Mouse (Mus musculus) liver, embryonic 14.5 days (tissue): ENCODE data around the gene Cldn13. TPM values are rescaled to one million over a fixed set of nuclear protein-coding genes. Genes with fewer than 3 reads are reported as not detected.
A peak's percentile ranks its signal among the peaks of the same experiment; 100 is the strongest.
"Not testable (repeated sequence)": the region's sequence is repeated elsewhere in the genome, so short reads cannot be mapped to it uniquely, and the experiment has no call there.

Experiments used
- ATAC-seq: fragments of 200-750 bp; cut with Nextera tagmentation; 2 replicates; pipeline ENCODE4 v1.8.0; 2017; ENCODE audit warnings: moderate number of reproducible peaks, mild to moderate bottlenecking, moderate library complexity; ENCODE audit not compliant: insufficient read depth
- DNase-seq, 3 experiments: peaks; one replicate each; pipeline ENCODE4 v3.0.0-alpha.2; 2012 to 2013; ENCODE audit warnings: low read depth in 3 of 3, low spot score in 3 of 3
- H3K27ac ChIP-seq: fragments of 300-500 bp; sonication (generic); 2 replicates; pipeline ENCODE4 v1.5.1; 2014; ENCODE audit warnings: moderate library complexity, mild to moderate bottlenecking, control low read depth, inconsistent platforms
- H3K27me3 ChIP-seq: fragments of 300-500 bp; sonication (generic); 2 replicates; pipeline ENCODE4 v1.6.1; 2014; ENCODE audit warnings: mild to moderate bottlenecking, low read length, moderate library complexity; ENCODE audit not compliant: control insufficient read depth, insufficient read depth
- H3K36me3 ChIP-seq: fragments of 300-500 bp; sonication (generic); replicated peaks from 2 replicates; pipeline ENCODE4 v1.6.1; 2014; ENCODE audit warnings: low read depth; ENCODE audit not compliant: control insufficient read depth, insufficient read depth
- H3K4me1 ChIP-seq, 2 experiments: fragments of 200-500 bp in 1 of 2; fragments of 300-500 bp in 1 of 2; sonication (generic) in 1 of 2; replicated peaks; 2 replicates each; pipeline ENCODE4 v1.6.1; 2012 to 2014; ENCODE audit warnings: antibody characterized with exemption in 1 of 2, inconsistent platforms in 1 of 2, low read length in 1 of 2; ENCODE audit not compliant: control insufficient read depth in 2 of 2, insufficient read depth in 2 of 2
- H3K4me2 ChIP-seq: fragments of 300-500 bp; sonication (generic); 2 replicates; pipeline ENCODE4 v1.6.1; 2014; ENCODE audit warnings: low read depth, mild to moderate bottlenecking, control low read depth, moderate library complexity
- H3K4me3 ChIP-seq, 2 experiments: fragments of 200-500 bp in 1 of 2; fragments of 300-500 bp in 1 of 2; sonication (generic) in 1 of 2; 2 replicates each; pipeline ENCODE4 v1.5.1; 2012 to 2014; ENCODE audit warnings: low read depth in 2 of 2, low read length in 2 of 2, mild to moderate bottlenecking in 2 of 2, control low read depth in 1 of 2, inconsistent platforms in 1 of 2, moderate library complexity in 1 of 2; ENCODE audit not compliant: insufficient read depth in 1 of 2
- H3K9ac ChIP-seq: fragments of 300-500 bp; sonication (generic); replicated peaks from 2 replicates; pipeline ENCODE4 v1.6.1; 2014; ENCODE audit warnings: mild to moderate bottlenecking, control low read depth, moderate library complexity
- H3K9me3 ChIP-seq: fragments of 300-500 bp; sonication (generic); 2 replicates; pipeline ENCODE4 v1.6.1; 2016; ENCODE audit warnings: low read length, mixed read lengths; ENCODE audit not compliant: control insufficient read depth
- CTCF ChIP-seq: IDR thresholded peaks from 2 replicates; pipeline ENCODE4 v1.5.1; 2016; ENCODE audit warnings: antibody characterized with exemption, low read depth, control low read depth
- EP300 ChIP-seq: IDR thresholded peaks from 2 replicates; pipeline ENCODE4 v1.6.1; 2016; ENCODE audit warnings: antibody characterized with exemption, low read depth
- WGBS: fragments of 180-500 bp; shearing (Covaris S2); extraction: QIAGEN DNeasy Blood & Tissue Kit; methylation state at CpG from one replicate; pipeline ENCODE4 v1.1.7; 2014; ENCODE audit not compliant: insufficient replicate concordance; 5-methylcytosine and 5-hydroxymethylcytosine counted together
- polyA plus RNA-seq, 2 experiments: library from polyadenylated mRNA; depleted of rRNA in 1 of 2; stranded (reverse) in 1 of 2; unstranded in 1 of 2; fragments of >200 nt; fragmentation: Nextera tagmentation in 1 of 2; extraction: Ambion mirVana in 1 of 2; gene quantifications; 2 replicates each; pipeline versions ENCODE4 v1.2.1 to v1.2.3; 2012 to 2014

The Cldn13 gene
- polyA plus RNA-seq (2012; rRNA removed) (148 and 152 TPM in 2 replicates), polyA plus RNA-seq (2014; fragmentation: Nextera tagmentation; extraction: Ambion mirVana) (288 and 296 TPM in 2 replicates)

GRCm38 (mm10) chr5:134915311-134915710 lies at the start of gene Cldn13:
Cldn13 (minus strand) TSS chr5:134915526.
- peaks cover 3% of the 10 kb centered on the region; the same call in 1 of the 2 replicates for H3K36me3 ChIP-seq
- peak; percentile 88 to 89 (median 89) for DNase-seq
- H3K4me3 ChIP-seq, result peak within 1 kb of the TSS; percentile 89
- H3K27me3 ChIP-seq, result no peaks in the 10 kb centered on the region
- TF ChIP-seq EP300, result peak; percentile 69
- no peak for TF ChIP-seq CTCF
- H3K27ac ChIP-seq, result peak within 1 kb of the TSS; percentile 95
- H3K9me3 ChIP-seq, result peaks cover 2% of the 10 kb centered on the region
- peaks cover 37 to 45% of the 10 kb centered on the region in 2 experiments for H3K4me1 ChIP-seq
- peak within 1 kb of the TSS; percentile 100 for H3K9ac ChIP-seq
- H3K4me2 ChIP-seq, result peak within 1 kb of the TSS; percentile 82
- whole genome bisulfite sequencing, result 19% methylated on average over 8 of the region's 8 CpGs
- peak; percentile 51 for ATAC-seq

- peak; percentile 18; the same call in 1 of the 2 replicates for TF ChIP-seq CTCF
- H3K27me3 ChIP-seq, DNase-seq, H3K9me3 ChIP-seq, H3K27ac ChIP-seq, H3K9ac ChIP-seq, ATAC-seq, H3K4me3 ChIP-seq, H3K4me2 ChIP-seq, H3K36me3 ChIP-seq, H3K4me1 ChIP-seq: not testable (repeated sequence)
These were observed 49.3 kb upstream of the Cldn13 start for GRCm38 (mm10) chr5:134964655-134965054.

- Histone ChIP-seq H3K9me3 (no peaks in the 10 kb centered on the region), H3K27me3 (no peaks in the 10 kb centered on the region), H3K27ac (no peak overlapping the region), H3K4me2 (no peak overlapping the region), H3K36me3 (no peaks in the 10 kb centered on the region), H3K4me3 (no peak overlapping the region), H3K4me1 (peaks cover 0 to 3% of the 10 kb centered on the region in 2 experiments; a peak in 2 of 4 replicates), H3K9ac (no peak overlapping the region)
- 43% methylated on average over 5 of the region's 5 CpGs for WGBS
- no peak for ATAC-seq
- no peak for DNase-seq
- TF ChIP-seq CTCF, result no peak
- TF ChIP-seq EP300, result no peak
These were observed 48.2 kb upstream of the Cldn13 start for GRCm38 (mm10) chr5:134963546-134963945.

- WGBS, result 75% methylated on average over 2 of the region's 2 CpGs
- TF ChIP-seq CTCF (no peak), EP300 (no peak)
- ATAC-seq (no peak), DNase-seq (no peak)
- Histone ChIP-seq H3K4me3 (no peak overlapping the region), H3K27ac (no peak overlapping the region), H3K27me3 (no peaks in the 10 kb centered on the region), H3K9ac (no peak overlapping the region), H3K4me1 (peaks cover 0 to 3% of the 10 kb centered on the region in 2 experiments; a peak in 2 of 4 replicates), H3K36me3 (no peaks in the 10 kb centered on the region), H3K4me2 (no peak overlapping the region), H3K9me3 (no peaks in the 10 kb centered on the region)
These were observed 46.2 kb upstream of the Cldn13 start for GRCm38 (mm10) chr5:134961519-134961918.

GRCm38 (mm10) chr5:134960430-134960829 lies 45.1 kb upstream of the Cldn13 start:
- no peak overlapping the region for H3K4me3 ChIP-seq
- H3K9ac ChIP-seq, result no peak overlapping the region
- no peaks in the 10 kb centered on the region for H3K9me3 ChIP-seq
- ATAC-seq (no peak), DNase-seq (no peak)
- H3K4me1 ChIP-seq, result no peaks in the 10 kb centered on the region; a peak in 1 of 4 replicates
- TF ChIP-seq EP300, result no peak
- no peak for TF ChIP-seq CTCF
- no peaks in the 10 kb centered on the region for H3K27me3 ChIP-seq
- H3K4me2 ChIP-seq, result no peak overlapping the region
- WGBS, result 68% methylated on average over 2 of the region's 2 CpGs
- no peaks in the 10 kb centered on the region for H3K36me3 ChIP-seq
- H3K27ac ChIP-seq, result no peak overlapping the region
